Mouse (Mus musculus): ENCODE measurements around the gene Hypk.
A peak's percentile ranks its signal among the peaks of the same experiment; 100 is the strongest.
"Not testable (repeated sequence)": the region's sequence is repeated elsewhere in the genome, so short reads cannot be mapped to it uniquely, and the experiment has no call there.

Hypk gene

DNA sequence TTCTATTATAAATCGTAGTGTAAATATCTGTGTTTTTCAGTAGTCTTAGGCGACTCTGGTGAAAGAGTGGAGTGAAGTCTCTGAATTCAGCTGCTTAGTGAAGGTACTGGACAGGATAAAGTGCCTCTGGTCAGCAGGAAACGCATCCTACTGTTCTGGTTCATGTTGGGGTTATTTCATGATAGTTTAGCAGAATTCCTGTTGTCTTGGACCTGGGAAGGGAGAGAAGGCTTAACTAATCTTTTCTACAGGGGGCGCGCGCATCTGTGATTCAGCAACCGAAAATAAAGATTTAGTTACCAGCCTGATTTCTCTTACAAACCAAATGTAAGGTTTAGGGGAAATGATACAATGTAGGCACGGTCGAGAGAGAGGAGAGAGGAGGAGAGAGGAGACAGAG is 5.0 kb upstream of the Hypk start:
- peak; percentile 65 for DNase-seq (ENCODE audit: low spot score)

DNA sequence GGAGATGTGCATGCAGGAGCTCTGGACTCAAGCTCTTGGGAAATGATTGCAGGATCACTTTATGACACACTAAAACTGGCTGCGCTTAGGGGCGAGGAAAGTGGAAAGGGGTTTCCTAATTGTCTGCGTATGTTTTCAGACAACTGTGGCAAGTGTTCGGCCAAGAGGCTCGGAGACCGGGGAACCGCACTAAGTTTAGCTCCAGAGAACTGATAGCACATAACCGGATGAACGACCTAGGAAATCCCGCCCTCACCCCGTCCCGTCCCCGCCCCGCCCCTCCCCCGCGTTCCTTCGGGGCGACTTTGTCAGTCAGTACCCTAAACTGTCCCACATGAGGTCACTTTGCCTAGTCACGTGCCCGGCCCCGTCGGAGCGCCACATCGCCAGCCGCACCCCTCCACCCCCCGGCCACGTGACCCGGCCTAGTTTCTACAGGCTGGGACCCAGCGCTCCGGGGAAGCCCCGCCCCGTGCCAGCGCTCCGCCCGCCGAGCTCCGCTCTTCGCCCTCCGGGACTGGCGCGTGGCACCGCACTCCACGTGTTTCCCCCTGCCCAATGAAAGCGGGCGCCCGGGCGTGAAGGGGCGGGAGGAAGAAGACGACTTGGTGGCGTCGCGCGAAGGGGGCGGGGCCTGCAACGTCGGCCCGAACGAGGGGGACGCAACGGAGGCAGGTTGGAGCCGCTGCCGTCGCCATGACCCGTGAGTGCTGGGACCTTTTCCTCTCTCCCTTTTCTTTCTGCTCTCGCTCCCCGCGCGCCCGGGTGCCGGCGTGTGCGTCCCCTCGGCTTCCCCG is 4.2 kb upstream of the Hypk start, which contains the start of gene Serf2:
Gene Serf2, plus strand, starts transcription at position 457 of the 797 bp plus-strand sequence.
- DNase-seq (ENCODE audit: low spot score): peak; percentile 100

DNA sequence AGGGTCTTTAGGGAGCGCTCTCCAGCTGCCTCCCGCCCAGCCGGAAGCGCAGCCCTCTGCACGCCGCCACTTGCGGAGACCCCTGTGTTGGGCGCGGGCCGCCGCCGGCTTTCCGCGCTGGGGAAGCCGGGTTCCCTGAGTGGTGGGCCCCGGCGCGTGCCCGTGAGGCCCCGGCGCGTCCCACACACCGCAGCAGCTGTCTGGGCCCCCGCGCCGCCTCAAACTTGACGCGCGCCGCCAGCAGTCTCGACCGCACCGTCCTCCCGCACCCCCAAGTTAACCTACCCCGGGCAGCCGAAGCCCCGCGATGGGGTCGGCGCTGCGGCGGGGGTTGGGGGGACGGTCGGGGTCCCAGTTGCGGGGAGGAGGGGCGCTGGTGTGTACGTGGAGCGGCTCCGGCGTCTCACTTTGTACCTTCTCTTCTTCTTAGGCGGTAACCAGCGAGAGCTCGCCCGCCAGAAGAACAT is 3.5 kb upstream of the Hypk start:
- DNase-seq (ENCODE audit: low spot score): no peak

DNA sequence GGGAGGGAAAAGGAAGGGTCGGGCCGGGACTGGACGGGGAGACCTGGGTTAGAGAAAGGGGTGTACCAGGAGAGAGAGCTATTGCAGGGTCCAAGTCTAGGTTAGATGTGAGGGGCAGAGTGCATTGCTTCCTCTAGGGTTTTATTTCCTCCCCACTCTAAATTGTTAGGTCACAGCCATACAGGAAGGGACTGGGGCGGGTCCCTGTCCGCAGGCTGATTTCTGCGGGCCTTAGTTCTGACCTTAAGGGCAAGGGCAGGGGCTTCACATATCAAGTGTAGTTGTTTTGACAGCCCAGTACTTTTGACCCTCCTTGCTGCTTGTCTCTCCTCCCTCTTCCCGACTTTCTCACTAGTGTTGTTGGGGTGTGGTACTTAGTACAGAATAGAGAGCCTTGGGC is 3.0 kb upstream of the Hypk start:
- no peak for DNase-seq (ENCODE audit: low spot score)

DNA sequence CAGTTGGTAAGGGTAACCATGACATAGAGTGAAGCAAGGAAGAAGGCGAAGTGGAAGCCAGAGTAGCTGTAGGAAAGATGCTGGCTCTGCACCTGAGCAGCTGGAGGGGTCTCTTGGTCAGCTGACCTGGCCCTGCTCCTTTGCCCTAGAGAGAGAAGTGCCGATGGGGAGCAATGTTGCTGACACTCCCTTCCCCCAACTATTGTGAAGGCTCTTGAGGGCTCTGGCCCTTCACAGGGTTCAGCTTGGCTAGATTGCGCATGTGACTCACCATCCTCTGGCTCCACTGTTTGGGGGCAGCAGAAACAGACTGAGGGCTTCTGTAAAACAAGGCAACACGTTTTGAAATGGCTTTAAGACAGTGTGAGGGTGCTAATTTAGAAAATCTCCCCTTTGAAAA is 729 bp upstream of the Hypk start:
- no peak for DNase-seq (ENCODE audit: low spot score)

DNA sequence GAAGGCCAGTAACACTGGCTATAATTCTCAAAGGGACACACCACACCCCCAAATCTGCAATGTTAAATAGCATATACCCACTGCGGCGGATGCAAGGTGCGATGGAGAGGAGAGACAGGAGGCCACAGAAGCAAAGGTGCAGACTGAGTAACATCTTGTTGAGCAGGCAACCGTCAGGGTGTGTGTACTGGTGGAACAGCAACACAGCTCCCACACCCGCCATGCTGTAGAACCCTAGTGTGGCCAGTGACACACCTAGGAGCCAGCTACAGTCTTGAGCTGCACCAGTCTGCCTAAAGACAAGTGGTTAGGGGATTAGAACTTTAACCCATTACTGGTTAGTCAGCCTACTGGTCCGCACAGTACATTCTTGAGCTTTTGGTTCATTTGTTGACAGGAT is 827 bp downstream of the Hypk start:
- DNase-seq (ENCODE audit: low spot score): no peak

DNA sequence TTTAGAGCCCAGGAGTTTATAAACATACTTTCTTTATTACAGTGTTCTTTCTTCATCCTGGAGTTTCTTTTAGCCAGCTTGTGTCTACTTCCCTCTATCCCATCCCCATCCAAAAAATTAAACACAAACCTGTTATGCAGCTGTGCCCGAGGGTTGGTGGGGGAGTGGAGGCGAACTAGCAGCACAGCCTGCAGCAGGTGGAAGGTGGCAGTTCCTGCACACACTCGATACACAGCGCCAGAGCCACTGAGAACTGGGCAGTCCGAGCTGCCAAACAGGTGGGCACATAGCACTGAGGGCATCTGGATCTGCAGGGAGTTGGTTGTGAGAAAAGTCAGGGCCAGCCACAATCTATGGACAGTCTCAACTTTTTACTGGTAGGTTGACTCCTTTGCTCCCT is 2.4 kb downstream of the Hypk start:
- no peak for DNase-seq (ENCODE audit: low spot score)

DNA sequence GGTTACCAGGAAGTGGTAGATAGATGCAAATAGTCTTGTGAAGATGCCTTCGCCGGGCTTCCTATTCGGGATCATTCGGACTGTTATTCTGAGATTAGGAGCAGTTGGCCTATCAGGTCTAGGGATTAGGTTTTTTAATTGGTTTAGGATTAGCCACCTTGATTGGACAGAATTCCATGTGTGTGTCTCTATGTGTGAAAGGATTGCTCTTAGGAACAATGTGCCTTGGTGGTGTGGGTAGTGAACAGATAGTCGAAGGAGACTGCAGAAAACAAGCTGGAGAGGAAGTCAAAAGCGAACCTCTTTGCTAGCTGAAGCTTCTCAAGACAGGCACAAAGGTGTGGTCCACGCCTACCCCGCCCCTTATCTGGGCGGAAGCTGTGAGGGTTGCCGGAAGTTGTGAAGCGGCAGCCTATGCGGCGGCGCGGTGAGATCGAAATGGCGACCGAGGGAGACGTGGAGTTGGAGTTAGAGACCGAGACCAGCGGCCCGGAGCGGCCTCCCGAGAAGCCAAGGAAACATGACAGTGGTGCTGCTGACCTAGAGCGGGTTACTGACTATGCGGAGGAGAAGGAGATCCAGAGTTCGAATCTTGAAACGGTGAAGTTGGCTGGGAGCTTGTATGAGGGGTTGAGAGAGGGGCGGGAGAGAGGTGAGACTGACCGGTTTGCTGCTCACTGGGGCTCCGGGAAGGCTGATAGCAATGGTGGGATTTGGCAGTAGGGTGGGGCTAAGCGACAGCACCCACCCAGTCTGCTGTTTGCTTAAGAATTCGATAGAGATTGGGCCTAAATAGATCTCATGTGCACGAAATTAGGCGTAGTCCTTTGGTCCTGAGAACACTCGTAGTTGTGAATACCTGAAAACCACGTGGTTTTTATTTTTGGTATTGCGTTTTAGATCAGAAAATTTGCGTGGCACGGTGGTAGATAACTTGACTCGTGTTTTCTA is 3.9 kb downstream of the Hypk start, which contains the start of gene Serinc4:
Gene Serinc4, minus strand, starts transcription at position 90 of the 951 bp plus-strand sequence.
- DNase-seq (ENCODE audit: low spot score): peak; percentile 86

DNA sequence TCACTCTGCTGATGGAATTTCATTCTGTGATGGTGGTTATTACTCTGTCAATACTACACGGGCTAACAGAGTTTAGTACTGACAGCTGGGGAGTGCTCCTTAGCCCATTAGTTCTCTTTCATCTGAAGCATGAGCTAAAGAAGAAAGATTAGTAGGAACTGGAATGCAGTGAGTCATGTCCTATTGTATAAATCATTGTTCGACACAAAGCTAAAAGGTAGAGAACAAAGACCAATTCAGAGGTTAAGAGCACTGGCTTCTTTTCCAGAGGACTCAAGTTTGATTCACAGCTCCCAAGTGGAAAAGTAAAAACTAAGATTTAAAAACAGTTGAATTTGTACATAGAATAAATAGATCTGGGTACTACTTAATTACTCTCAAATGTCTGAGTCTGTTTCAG is 7.0 kb downstream of the Hypk start:
- no peak for DNase-seq (ENCODE audit: low spot score)

DNA sequence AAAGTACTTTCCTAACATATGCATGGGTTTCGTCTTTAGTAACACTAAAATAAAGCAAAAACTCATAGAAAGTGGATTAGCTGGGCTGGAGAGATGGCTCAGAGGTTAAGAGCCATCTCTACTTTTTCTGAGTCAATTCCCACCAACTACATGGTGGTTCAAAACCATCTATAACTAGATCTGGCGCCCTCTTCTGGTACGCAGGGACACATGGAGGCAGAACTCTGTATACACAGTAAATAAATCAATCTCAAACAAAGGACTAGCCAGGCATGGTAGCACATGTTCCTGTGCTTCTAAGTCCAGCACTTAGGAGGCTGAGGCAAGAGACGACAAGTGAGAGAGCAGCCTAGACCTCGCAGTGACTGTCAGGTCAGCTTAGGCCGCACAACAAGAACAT is 15.9 kb downstream of the Hypk start:
- DNase-seq (ENCODE audit: low spot score): not testable (repeated sequence)

DNA sequence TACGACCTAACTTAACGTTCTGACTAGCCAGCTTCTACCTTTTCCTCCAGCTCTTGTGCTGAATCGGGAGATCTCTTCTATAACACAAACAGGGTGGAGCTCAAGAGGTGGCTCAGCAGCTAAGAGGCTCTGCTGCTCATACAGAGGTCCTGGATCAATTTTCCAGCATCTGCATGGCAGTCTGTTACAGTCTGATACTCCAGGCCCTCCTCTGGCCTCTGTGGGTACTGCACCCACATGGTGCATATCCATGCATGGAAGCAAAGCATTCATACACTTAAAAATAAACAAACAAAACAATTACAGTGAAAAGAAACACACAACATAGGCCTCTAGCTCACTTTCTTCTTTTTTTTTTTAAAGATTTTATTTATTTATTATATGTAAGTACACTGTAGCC is 19.7 kb downstream of the Hypk start:
- not testable (repeated sequence) for DNase-seq (ENCODE audit: low spot score)

DNA sequence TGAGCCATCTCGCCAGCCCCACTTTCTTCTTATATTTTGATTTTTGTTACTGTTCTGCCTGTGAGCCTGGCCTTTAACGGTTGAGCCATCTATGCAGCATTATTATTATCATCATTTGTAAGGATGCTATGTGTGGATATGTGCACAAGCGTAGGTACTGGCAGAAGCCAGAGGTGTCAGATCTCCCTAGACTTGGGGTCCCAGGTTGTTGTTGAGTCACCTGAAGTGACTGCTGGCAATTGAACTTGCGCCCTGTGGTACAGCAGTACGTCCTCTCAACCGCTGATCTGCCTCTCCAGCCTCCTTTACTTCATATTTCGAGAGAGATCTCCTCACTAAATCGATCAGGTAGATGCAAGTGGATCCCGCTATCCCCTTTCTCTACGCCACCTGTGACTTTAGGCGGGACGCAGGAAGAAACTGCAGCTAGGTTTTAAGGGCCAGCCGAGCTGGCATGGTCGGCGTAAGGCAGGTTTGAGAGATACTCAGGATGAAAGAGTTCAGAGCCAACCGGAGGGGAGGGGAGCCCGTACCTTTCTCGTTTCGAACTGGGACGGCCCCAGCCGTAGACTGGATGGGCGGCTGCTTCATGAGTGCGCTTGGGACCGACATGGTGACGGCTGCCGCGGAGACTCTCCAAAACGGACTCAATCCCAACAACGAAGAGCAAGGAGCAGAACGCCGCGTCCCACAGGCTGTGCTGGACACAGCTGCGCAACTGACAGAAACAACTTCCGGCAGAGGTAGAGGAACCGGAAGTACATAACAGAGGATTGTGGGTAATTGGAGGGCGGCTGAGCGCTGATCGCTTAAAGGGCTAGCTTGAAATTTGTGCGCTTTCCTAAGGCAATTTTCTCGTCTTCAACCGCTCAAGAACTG is 20.4 kb downstream of the Hypk start, which contains the start of gene Mfap1b:
Gene Mfap1b, minus strand, starts transcription at position 767 of the 879 bp plus-strand sequence.
- peak; percentile 79 for DNase-seq (ENCODE audit: low spot score)

DNA sequence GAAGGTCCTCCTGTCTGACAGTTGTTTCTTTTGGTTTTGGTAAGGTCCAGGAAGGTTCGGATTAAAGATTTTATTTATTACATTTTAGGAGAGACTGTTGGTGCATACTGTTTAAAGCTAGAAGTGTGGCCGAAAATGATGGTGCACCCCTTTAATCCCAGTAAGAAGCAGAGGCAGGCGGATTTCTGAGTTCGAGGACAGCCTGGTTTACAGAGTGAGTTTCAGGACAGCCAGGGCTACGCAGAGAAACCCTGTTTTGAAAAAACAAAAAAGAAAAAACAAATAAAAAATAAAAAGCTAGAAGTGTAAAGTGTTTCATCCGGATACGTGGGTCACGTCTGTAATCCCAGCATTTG is 21.1 kb downstream of the Hypk start:
- no peak for DNase-seq (ENCODE audit: low spot score)

DNA sequence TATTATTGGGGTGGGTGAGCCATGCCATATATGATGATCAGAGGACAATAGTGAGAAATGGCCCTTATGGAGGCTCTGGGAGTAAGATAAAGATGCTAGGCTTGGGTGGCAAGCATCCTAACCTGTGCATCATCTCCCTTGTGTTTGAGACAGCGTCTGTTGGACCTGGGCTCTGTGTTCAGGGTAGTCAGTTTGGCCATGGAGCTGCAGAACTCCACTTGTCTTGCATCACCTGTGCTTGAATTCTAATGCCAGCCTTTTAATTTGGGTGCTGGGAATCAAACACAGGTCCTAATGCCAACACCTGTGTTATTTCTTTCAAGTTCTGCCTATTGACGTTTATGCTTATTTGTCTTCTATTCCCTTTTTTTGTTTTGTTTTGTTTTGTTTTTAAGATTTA is 22.2 kb downstream of the Hypk start:
- DNase-seq (ENCODE audit: low spot score): not testable (repeated sequence)

DNA sequence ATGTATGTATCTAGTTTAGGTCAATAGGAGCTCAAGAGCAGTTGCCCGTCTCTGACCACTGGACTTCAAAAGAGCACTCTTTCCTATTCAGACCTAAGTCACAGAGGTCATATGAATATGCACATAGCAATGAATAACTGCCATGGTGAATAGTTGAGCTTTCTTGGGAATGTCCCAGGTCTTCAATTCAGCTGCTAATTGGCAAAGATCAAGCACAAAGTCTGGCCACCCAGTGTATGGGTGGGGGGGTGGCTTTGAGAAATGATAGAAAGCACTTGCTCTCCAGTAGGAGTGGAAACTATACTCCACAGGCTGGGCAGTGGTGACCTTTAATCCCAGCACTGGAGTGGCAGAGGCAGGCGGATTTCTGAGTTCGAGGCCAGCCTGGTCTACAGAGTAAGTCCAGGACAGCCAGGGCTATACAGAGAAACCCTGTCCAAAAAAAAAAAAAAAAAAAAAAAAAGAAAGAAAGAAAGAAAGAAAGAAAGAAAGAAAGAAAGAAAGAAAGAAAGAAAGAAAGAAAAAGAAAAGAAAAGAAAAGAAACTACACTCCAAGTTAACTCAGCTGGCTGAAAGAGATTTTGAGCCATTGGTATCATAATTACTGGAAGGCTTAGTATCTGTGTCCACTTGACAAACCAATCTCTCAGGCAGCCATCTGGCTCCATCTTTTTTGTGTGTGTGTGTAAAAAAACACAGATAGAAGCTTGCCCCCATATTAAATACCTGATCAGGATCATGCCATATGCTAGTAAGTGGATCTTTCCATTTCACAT is 24.6 kb downstream of the Hypk start:
- DNase-seq (ENCODE audit: low spot score): no peak

DNA sequence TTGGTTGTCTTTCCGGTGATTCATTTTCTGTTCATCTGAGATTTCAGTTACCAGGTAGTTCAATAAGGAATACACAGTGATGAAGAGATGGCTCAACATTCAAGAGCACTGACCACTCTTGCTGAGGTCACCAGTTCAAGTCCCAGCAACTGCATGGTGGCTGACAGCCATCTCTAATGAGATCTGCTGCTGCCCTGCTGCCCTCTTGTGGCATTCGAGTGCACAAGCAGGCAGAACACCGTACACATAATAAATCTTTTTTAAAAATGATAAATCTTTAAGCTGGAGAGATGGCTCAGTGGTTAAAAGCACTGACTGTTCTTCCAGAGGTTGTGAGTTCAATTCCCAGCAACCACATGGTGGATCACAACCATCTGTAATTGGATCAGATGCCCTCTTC is 27.4 kb downstream of the Hypk start:
- DNase-seq (ENCODE audit: low spot score): no peak

DNA sequence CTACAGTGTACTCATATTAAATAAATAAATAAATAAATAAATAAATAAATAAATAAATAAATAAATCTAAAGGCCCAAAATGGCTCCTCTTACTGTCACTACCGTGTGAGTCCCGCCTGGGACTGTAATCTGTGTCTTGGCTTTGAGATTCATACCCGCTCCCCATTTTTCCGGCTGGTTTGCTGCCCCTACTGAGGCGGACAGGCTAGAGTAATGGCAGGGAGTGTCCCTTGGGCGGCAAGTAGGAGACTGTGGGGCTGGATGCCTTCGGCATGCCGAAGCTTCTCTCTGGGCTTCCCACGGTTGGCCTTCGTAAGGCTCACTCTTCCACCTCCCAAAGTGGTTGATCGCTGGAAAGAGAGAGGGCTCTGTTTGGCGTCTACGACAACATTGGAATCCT is 27.8 kb downstream of the Hypk start:
- DNase-seq (ENCODE audit: low spot score): not testable (repeated sequence)

DNA sequence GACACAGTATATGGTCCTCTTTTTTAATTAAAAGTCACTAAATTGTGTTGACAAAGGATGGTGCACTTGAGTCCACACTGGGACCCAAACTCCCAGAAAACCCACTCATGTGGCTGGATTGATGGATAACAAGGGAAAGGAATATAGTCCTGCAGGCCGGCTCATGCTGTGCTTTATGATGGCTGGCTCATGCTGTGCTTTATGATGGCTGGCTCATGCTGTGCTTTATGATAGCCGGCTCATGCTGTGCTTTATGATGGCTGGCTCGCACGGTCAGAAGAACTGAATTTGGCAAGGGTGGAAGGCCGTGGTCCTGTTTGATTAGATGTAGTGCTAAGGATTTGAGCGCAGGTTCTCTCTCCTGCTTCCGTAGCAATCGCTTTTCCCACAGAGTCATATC is 30.5 kb downstream of the Hypk start:
- DNase-seq (ENCODE audit: low spot score): no peak

DNA sequence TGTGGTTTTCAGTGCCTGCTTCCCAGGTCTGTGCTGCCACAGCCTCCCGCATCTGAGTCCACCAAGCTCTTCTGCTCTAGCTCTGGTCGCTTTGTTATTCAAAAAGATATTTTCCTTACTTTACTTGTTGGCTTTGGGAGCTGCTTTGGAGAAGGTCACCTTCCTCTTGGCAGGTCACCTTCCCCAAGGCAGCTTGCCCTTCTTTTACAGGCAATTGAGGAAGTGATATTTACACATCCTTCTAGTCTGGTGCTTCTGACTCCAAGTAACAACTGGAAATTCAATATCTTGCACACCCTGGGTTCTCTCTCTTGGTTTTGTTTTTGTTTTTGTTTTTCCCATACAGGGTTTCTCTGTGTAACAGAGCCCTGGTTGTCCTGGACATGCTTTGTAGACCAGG is 31.3 kb downstream of the Hypk start:
- not testable (repeated sequence) for DNase-seq (ENCODE audit: low spot score)

DNA sequence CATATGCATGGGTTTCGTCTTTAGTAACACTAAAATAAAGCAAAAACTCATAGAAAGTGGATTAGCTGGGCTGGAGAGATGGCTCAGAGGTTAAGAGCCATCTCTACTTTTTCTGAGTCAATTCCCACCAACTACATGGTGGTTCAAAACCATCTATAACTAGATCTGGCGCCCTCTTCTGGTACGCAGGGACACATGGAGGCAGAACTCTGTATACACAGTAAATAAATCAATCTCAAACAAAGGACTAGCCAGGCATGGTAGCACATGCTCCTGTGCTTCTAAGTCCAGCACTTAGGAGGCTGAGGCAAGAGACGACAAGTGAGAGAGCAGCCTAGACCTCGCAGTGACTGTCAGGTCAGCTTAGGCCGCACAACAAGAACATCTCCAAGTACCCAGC is 48.5 kb downstream of the Hypk start:
- not testable (repeated sequence) for DNase-seq (ENCODE audit: low spot score)

Measured in testis, postnatal 10 days (tissue).